Mouse (Mus musculus): ENCODE data around the gene Tmem269. TPM values are rescaled to one million over a fixed set of nuclear protein-coding genes. Genes with fewer than 3 reads are reported as not detected.

Gene Tmem269
- polyA plus RNA-seq, 1 experiment from 2014 or later: 0.14 TPM

DNA sequence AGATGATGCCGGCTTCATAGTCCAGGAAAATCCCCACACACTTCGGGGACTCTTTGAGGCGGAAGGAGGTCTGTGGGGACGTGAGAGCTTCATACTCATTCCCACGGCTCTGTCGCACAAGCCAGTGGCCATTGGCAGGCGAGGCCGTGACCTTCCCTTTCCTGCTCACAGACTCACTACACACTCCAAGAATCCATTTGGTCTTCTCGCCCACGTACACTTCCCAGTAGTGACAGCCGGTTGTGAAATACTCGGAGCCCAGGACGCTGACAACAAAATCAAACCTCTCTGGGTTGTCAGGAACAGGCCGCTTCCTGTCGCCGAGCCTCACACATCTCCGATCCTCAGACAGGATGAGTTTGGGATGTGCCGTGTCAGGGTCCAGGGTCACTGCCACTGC, 39.7 kb downstream of the Tmem269 start:
- no peak for ATAC-seq (replicated peaks; ENCODE audit: low FRiP score, low read depth)
- Histone ChIP-seq H3K4me2 (ENCODE audit: low read length) (no peak overlapping the region), H3K27ac (0 out of 2 replicates have a peak overlapping the region, but pooled peaks have one; percentile 0), H3K4me1 (replicated peaks; ENCODE audit: insufficient read depth, low read length) (no peaks in the 10 kb centered on the region; the same call in 1 of the 2 replicates), H3K9me3 (replicated peaks; ENCODE audit: low read length) (no peaks in the 10 kb centered on the region), H3K9ac (ENCODE audit: low read depth, low read length) (no peak overlapping the region), H3K36me3 (ENCODE audit: insufficient read depth, low read length) (no peaks in the 10 kb centered on the region), H3K27me3 (ENCODE audit: insufficient read depth, low read length) (no peaks in the 10 kb centered on the region), H3K4me3 (replicated peaks; ENCODE audit: low read depth, low read length) (no peak overlapping the region)
- no peak for TF ChIP-seq CTCF (IDR thresholded peaks at IDR 0.05; ENCODE audit: low read depth)
- WGBS: 37% methylated on average over 18 of the region's 18 CpGs
- DNase-seq (ENCODE audit: low spot score): peak; percentile 40

DNA sequence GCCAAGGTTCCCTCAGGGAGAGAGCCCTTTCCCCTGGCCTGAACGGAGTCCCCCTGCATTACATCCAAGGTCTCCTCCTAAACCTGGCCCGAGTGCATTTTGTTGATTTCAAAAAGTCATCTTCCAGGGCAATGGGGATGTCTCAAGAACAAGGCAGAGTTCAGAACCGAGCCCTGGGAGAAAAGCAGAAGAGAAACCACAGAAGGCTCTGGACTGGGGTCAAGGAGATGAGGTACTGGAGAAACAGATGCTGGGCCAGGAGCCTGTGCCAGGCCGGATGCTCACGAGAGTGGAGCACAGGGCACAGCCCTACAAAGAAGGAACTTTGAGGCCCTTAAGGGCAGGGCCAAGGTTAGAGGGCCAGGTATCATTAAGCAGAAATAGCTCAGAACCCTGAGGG, 40.3 kb downstream of the Tmem269 start:
- Histone ChIP-seq H3K27me3 (ENCODE audit: insufficient read depth, low read length) (no peaks in the 10 kb centered on the region), H3K27ac (0 out of 2 replicates have a peak overlapping the region, but pooled peaks have one; percentile 0), H3K36me3 (ENCODE audit: insufficient read depth, low read length) (no peaks in the 10 kb centered on the region), H3K4me1 (replicated peaks; ENCODE audit: insufficient read depth, low read length) (peaks cover 6% of the 10 kb centered on the region; the same call in 1 of the 2 replicates), H3K4me3 (replicated peaks; ENCODE audit: low read depth, low read length) (no peak overlapping the region), H3K4me2 (ENCODE audit: low read length) (no peak overlapping the region), H3K9ac (ENCODE audit: low read depth, low read length) (no peak overlapping the region), H3K9me3 (replicated peaks; ENCODE audit: low read length) (no peaks in the 10 kb centered on the region)
- no peak for DNase-seq (ENCODE audit: low spot score)
- 64% methylated on average over 5 of the region's 5 CpGs for WGBS
- no peak for ATAC-seq (replicated peaks; ENCODE audit: low FRiP score, low read depth)
- TF ChIP-seq CTCF (IDR thresholded peaks at IDR 0.05; ENCODE audit: low read depth): no peak

- ATAC-seq (replicated peaks; ENCODE audit: low FRiP score, low read depth): peak; percentile 100
- Histone ChIP-seq H3K4me2 (ENCODE audit: low read length) (peak within 1 kb of the TSS; percentile 79), H3K9ac (ENCODE audit: low read depth, low read length) (peak within 1 kb of the TSS; percentile 74), H3K9me3 (replicated peaks; ENCODE audit: low read length) (no peaks in the 10 kb centered on the region), H3K27ac (peak within 1 kb of the TSS; percentile 19), H3K4me3 (replicated peaks; ENCODE audit: low read depth, low read length) (peak within 1 kb of the TSS; percentile 68), H3K4me1 (replicated peaks; ENCODE audit: insufficient read depth, low read length) (peaks cover 6% of the 10 kb centered on the region; the same call in 1 of the 2 replicates), H3K27me3 (ENCODE audit: insufficient read depth, low read length) (no peaks in the 10 kb centered on the region), H3K36me3 (ENCODE audit: insufficient read depth, low read length) (peaks cover 9% of the 10 kb centered on the region; the same call in 1 of the 2 replicates)
- DNase-seq (ENCODE audit: low spot score): peak; percentile 99
- under 1% methylated on average over 40 of the region's 40 CpGs for WGBS
- no peak for TF ChIP-seq CTCF (IDR thresholded peaks at IDR 0.05; ENCODE audit: low read depth)
These were observed 44.1 kb downstream of the Tmem269 start, which contains the start of gene Zfp691 for GRCm38 (mm10) chr4:119173851-119174453. Gene Zfp691, minus strand, starts transcription at chr4:119174195.

DNA sequence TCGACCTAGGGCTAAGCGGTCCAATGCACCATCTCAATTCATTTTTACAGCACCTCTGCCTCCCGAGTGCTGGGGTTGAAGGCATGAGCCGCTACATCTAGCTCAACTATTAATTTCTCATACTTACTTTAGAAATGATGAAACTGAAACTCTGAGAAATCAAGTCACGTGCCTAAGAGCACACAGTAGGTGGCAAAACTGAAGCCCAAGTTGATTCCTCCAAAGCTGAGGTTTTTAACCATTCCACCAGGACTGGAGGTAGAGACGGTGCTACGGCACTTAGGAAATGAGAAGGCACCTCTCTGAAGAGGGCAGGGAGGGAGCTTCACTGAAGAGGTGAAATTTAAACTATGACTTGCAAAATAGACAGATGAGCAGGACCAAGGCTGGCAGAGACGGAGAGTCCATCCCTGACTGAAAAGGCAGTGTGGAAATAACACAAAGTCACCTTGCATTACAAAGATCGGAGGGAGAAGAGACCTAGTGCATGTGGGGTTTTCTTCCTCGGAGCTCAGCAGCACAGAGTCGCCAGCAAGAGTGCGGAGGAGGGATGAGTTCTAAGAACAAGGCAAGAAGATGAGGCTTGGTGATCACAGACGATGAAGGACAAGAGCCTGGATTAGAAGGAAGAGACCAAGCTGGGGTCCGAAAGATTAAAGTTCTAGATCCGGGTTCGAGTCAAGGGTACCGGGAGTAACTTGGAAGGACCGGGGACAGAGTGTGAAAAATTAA, 44.9 kb downstream of the Tmem269 start:
- Histone ChIP-seq H3K4me3 (replicated peaks; ENCODE audit: low read depth, low read length) (peak overlapping the region; percentile 68), H3K36me3 (ENCODE audit: insufficient read depth, low read length) (peaks cover 16% of the 10 kb centered on the region), H3K27ac (no peak overlapping the region), H3K9me3 (replicated peaks; ENCODE audit: low read length) (no peaks in the 10 kb centered on the region), H3K4me2 (ENCODE audit: low read length) (peak overlapping the region; percentile 79), H3K27me3 (ENCODE audit: insufficient read depth, low read length) (no peaks in the 10 kb centered on the region), H3K9ac (ENCODE audit: low read depth, low read length) (peak overlapping the region; percentile 74), H3K4me1 (replicated peaks; ENCODE audit: insufficient read depth, low read length) (peaks cover 6% of the 10 kb centered on the region; the same call in 1 of the 2 replicates)
- DNase-seq (ENCODE audit: low spot score): no peak
- ATAC-seq (replicated peaks; ENCODE audit: low FRiP score, low read depth): no peak
- TF ChIP-seq CTCF (IDR thresholded peaks at IDR 0.05; ENCODE audit: low read depth): no peak
- 30% methylated on average over 18 of the region's 18 CpGs for WGBS

DNA sequence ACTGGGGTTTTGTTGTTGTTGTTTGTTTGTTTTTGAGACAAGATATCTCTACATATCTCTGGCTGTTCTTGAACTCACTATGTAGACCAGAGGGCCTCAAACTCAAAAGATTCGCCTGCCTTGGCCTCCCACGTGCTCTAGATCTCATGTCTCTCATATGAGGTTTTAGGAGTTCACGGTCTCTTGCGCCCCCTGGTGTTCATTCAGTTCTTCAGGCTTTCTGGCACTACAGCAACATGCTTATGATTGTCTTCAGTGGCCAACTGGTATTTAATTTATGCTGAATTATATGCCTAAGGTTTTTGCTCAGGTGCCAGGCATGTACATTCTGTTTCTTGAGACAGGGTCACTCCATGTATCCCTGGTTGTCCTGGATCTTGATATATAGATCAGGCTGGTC, 50.4 kb downstream of the Tmem269 start:
- Histone ChIP-seq H3K9ac (ENCODE audit: low read depth, low read length) (no peak overlapping the region), H3K4me2 (ENCODE audit: low read length) (no peak overlapping the region), H3K27me3 (ENCODE audit: insufficient read depth, low read length) (no peaks in the 10 kb centered on the region), H3K27ac (no peak overlapping the region), H3K36me3 (ENCODE audit: insufficient read depth, low read length) (peaks cover 16% of the 10 kb centered on the region), H3K9me3 (replicated peaks; ENCODE audit: low read length) (no peaks in the 10 kb centered on the region), H3K4me1 (replicated peaks; ENCODE audit: insufficient read depth, low read length) (no peaks in the 10 kb centered on the region), H3K4me3 (replicated peaks; ENCODE audit: low read depth, low read length) (no peak overlapping the region)
- 8% methylated on average over 4 of the region's 4 CpGs for WGBS
- ATAC-seq (replicated peaks; ENCODE audit: low FRiP score, low read depth) (no peak), DNase-seq (ENCODE audit: low spot score) (peak; percentile 91)
- TF ChIP-seq CTCF (IDR thresholded peaks at IDR 0.05; ENCODE audit: low read depth): peak; percentile 89

DNA sequence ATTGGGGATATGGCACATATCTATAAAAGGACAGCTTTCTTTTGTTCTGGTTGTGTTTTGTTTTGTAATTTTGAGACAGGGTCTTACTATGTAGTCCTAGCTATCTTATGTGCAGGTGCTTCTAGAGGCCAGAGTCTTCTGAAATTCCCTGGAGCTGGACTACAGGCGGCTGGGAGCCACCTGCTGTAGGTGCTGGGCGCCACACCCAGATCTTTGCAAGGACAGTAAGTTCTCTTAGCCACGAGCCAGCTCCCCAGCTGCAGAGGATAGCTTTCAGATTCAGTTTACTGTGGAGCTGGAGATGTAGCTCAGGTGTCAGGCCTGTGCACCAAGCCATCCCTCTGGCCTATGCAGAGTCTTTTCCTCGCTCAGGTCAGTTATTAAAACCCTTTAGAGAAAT, 50.9 kb downstream of the Tmem269 start:
- H3K4me2 ChIP-seq (ENCODE audit: low read length): no peak overlapping the region
- DNase-seq (ENCODE audit: low spot score) (no peak), ATAC-seq (replicated peaks; ENCODE audit: low FRiP score, low read depth) (no peak)
- no peaks in the 10 kb centered on the region for H3K27me3 ChIP-seq (ENCODE audit: insufficient read depth, low read length)
- H3K4me3 ChIP-seq (replicated peaks; ENCODE audit: low read depth, low read length): no peak overlapping the region
- no peaks in the 10 kb centered on the region for H3K9me3 ChIP-seq (replicated peaks; ENCODE audit: low read length)
- H3K4me1 ChIP-seq (replicated peaks; ENCODE audit: insufficient read depth, low read length): no peaks in the 10 kb centered on the region
- peaks cover 16% of the 10 kb centered on the region for H3K36me3 ChIP-seq (ENCODE audit: insufficient read depth, low read length)
- H3K27ac ChIP-seq: no peak overlapping the region
- TF ChIP-seq CTCF (IDR thresholded peaks at IDR 0.05; ENCODE audit: low read depth): peak; percentile 21; the same call in 1 of the 2 replicates
- no peak overlapping the region for H3K9ac ChIP-seq (ENCODE audit: low read depth, low read length)
- WGBS: 86% methylated on average over 4 of the region's 4 CpGs

All from kidney, postnatal 0 days (tissue).